Mouse (Mus musculus) limb, embryonic 13.5 days (tissue): Measurements from ENCODE around the gene Fndc7. TPM values are rescaled to one million over a fixed set of nuclear protein-coding genes. Genes with fewer than 3 reads are reported as not detected.

Experiments used
- ATAC-seq: fragments of 200-750 bp; cut with Nextera tagmentation; 2 replicates; pipeline ENCODE4 v1.8.0; 2017; ENCODE audit warnings: low read depth, moderate number of reproducible peaks, moderate TSS enrichment; ENCODE audit not compliant: low FRiP score
- H3K27ac ChIP-seq: fragments of 300-500 bp; sonication (generic); 2 replicates; pipeline ENCODE4 v1.5.1; 2015; ENCODE audit warnings: inconsistent platforms, mild to moderate bottlenecking, moderate library complexity
- H3K27me3 ChIP-seq: fragments of 300-500 bp; sonication (generic); 2 replicates; pipeline ENCODE4 v1.6.1; 2015; ENCODE audit warnings: mild to moderate bottlenecking, inconsistent platforms
- H3K36me3 ChIP-seq: fragments of 300-500 bp; sonication (generic); 2 replicates; pipeline ENCODE4 v1.6.1; 2015; ENCODE audit warnings: inconsistent platforms, mild to moderate bottlenecking, moderate library complexity
- H3K4me1 ChIP-seq: fragments of 300-500 bp; sonication (generic); 2 replicates; pipeline ENCODE4 v1.6.1; 2015; ENCODE audit warnings: inconsistent platforms
- H3K4me2 ChIP-seq: fragments of 300-500 bp; sonication (generic); replicated peaks from 2 replicates; pipeline ENCODE4 v1.6.1; 2015; ENCODE audit warnings: inconsistent platforms, mild to moderate bottlenecking, moderate library complexity
- H3K4me3 ChIP-seq: fragments of 300-500 bp; sonication (generic); 2 replicates; pipeline ENCODE4 v1.5.1; 2015; ENCODE audit warnings: moderate library complexity, mild to moderate bottlenecking, inconsistent platforms
- H3K9ac ChIP-seq: fragments of 300-500 bp; sonication (generic); 2 replicates; pipeline ENCODE4 v1.6.1; 2015; ENCODE audit warnings: mild to moderate bottlenecking, inconsistent platforms
- H3K9me3 ChIP-seq: fragments of 300-500 bp; sonication (generic); 2 replicates; pipeline ENCODE4 v1.6.1; 2016; ENCODE audit warnings: inconsistent platforms
- WGBS: fragments of 180-500 bp; shearing (Covaris S2); methylation state at CpG from one replicate; pipeline ENCODE4 v1.1.7; 2015; 5-methylcytosine and 5-hydroxymethylcytosine counted together
- polyA plus RNA-seq: library from polyadenylated mRNA; unstranded; fragments of >200 nt; fragmentation: Nextera tagmentation; extraction: Ambion mirVana; gene quantifications from 2 replicates; pipeline ENCODE4 v1.2.1, GENCODE M21; 2015

Gene Fndc7
- polyA plus RNA-seq, 1 experiment from 2014 or later, result 0.09 TPM

DNA sequence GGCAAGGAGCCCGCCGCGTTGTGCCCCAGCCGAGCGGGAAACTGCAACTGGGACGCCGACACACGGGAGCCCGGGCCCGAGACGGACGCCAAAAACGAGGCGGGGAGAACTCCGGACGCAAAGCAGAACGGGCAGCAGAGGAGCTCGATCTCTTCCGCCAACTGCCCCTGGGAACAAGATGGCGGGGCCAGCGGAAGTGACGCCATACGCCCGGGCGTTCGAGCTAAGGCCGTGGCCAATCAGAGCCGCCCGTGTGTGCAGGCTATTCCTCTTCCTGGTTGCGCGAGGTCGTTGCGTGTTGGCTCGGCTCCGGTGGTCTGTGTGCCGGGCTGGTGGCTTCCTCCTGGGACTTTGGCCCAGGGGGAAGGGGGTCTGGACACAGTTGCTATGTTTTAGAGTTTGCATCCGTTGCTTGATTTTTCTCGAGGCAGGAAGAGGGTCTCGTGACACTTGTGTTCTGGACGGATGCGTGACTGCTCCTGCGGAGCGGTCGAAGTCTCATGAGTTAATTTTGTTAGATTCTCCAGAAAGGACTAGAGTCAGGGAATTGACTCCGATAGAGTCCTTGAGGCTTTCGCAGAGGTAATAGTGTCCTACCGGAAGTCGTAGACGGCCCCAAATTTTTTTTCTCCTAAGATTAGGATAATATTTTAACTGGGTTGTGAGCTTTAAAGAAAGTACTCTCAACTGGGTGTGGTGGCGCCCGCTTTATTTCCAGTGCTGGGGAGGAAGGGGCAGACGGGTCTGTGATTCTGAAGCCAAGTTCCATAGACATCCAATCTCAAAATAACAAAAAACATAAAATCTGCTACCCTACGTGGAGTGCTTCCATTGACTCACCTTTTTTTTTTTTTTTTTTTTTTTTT, 22.0 kb upstream of the Fndc7 start, which contains the start of gene Prpf38b:
Gene Prpf38b (minus strand): TSS at position 180 of the 866 bp plus-strand sequence.
- Histone ChIP-seq H3K9ac (peak within 1 kb of the TSS; percentile 94), H3K27me3 (no peaks in the 10 kb centered on the region), H3K27ac (peak within 1 kb of the TSS; percentile 95), H3K4me3 (peak within 1 kb of the TSS; percentile 94), H3K36me3 (peaks cover 9% of the 10 kb centered on the region), H3K9me3 (no peaks in the 10 kb centered on the region), H3K4me2 (peak within 1 kb of the TSS; percentile 95), H3K4me1 (peaks cover 19% of the 10 kb centered on the region)
- WGBS, result under 1% methylated on average over 53 of the region's 53 CpGs
- peak; percentile 99 for ATAC-seq

DNA sequence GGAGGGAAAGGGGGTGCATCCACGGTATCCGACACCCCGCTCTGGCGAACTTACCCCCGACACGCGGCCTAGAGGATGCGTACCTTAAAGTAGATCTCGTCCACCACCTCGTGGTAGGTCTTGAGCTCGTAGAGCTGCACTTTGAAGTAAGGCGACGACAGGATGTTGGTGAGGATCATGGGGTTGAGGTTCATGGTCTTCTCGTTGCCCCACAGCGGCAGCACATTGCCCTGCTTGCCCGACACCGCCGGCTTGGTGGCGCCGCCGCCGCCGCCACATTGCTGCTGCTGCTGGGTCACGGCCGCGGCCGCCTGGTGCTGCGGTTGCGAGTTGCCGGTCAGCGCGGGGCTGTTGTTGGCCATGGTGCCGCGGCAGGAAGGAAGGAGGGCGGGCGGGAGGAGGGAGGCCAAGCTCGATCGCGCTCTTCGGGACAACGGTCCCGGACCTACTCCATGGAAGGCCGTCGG, 21.3 kb upstream of the Fndc7 start:
- H3K27ac ChIP-seq, result peak overlapping the region; percentile 95
- peak; percentile 89 for ATAC-seq
- peak overlapping the region; percentile 94 for H3K9ac ChIP-seq
- H3K9me3 ChIP-seq, result no peaks in the 10 kb centered on the region
- H3K4me1 ChIP-seq, result peaks cover 19% of the 10 kb centered on the region
- peak overlapping the region; percentile 94 for H3K4me3 ChIP-seq
- no peaks in the 10 kb centered on the region for H3K27me3 ChIP-seq
- peaks cover 9% of the 10 kb centered on the region for H3K36me3 ChIP-seq
- WGBS, result under 1% methylated on average over 44 of the region's 44 CpGs
- H3K4me2 ChIP-seq, result peak overlapping the region; percentile 95

DNA sequence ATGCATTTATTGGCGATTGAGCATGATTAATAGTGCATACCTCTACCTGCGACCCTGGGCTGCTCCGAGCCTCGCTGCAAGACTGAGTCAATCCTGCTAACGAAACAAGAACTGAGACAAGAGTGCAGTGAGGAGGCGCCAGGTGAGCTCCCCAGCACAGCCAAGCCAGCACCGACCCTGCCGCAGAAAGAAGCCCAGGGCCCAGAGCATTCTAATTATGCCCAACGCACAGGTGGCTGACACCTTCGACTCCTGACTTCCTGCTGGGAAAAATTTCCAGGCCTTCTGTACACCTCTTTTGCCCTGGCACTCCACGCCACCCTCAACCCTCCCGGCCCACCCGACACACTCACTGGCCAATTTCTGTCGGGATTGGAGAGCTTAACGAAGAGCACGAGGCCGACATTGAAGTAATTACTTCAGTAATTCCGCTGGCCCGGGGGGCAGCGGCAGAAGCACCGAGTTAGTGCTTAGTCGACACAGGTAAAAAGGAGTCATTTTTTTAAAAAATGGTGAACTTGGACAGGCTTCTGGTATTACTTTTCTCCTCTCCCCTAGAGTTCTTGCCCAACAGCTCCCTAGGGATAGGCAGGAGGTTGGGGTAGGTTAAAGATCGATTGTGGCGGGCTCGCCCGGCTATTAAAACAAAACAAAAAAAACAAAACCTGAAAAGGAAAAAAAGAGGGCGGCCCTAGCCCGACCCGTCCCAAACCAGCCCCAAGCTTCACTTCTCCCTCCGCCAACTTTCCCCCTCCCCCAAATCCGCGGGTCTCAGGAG, 20.7 kb upstream of the Fndc7 start:
- peak overlapping the region; percentile 95 for H3K4me2 ChIP-seq
- peak overlapping the region; percentile 94 for H3K4me3 ChIP-seq
- no peaks in the 10 kb centered on the region for H3K27me3 ChIP-seq
- peaks cover 13% of the 10 kb centered on the region for H3K36me3 ChIP-seq
- ATAC-seq, result no peak
- no peaks in the 10 kb centered on the region for H3K9me3 ChIP-seq
- H3K27ac ChIP-seq, result peak overlapping the region; percentile 95
- H3K9ac ChIP-seq, result peak overlapping the region; percentile 94
- peaks cover 19% of the 10 kb centered on the region for H3K4me1 ChIP-seq
- WGBS, result under 1% methylated on average over 32 of the region's 32 CpGs

- H3K4me2 ChIP-seq, result no peak overlapping the region
- 81% methylated on average over 6 of the region's 6 CpGs for WGBS
- no peak for ATAC-seq
- peaks cover 60% of the 10 kb centered on the region for H3K36me3 ChIP-seq
- no peaks in the 10 kb centered on the region for H3K4me1 ChIP-seq
- H3K27ac ChIP-seq, result no peak overlapping the region
- H3K9me3 ChIP-seq, result no peaks in the 10 kb centered on the region
- H3K27me3 ChIP-seq, result no peaks in the 10 kb centered on the region
- H3K4me3 ChIP-seq, result no peak overlapping the region
- no peak overlapping the region for H3K9ac ChIP-seq
These were observed 13.1 kb upstream of the Fndc7 start for GRCm38 (mm10) chr3:108902934-108903333.

GRCm38 (mm10) chr3:108902038-108902437, 12.2 kb upstream of the Fndc7 start:
- H3K4me2 ChIP-seq, result no peak overlapping the region
- no peak overlapping the region for H3K27ac ChIP-seq
- H3K27me3 ChIP-seq, result no peaks in the 10 kb centered on the region
- no peaks in the 10 kb centered on the region for H3K9me3 ChIP-seq
- 56% methylated on average over 2 of the region's 2 CpGs for WGBS
- no peak overlapping the region for H3K9ac ChIP-seq
- peaks cover 57% of the 10 kb centered on the region for H3K36me3 ChIP-seq
- H3K4me3 ChIP-seq, result no peak overlapping the region
- no peaks in the 10 kb centered on the region for H3K4me1 ChIP-seq
- ATAC-seq, result no peak

DNA sequence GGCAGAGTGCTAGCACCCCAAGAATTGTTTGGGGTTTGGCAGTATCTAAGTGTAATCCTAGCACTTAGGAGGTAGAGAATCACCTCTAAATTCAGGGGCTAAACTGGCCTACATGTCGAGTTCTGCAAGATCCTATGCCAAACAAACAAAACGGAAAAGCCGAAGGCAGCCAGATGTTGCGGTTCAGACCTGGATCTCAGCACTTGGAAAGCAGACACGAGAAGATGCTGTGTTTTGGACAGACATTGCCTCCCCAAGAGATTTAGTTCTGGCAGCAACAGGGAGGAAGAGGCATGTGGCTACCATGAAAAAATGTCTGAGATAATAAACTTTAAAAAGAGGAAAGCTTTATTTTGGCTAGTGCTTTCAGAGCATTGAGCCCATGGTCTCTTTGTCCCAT, 10.9 kb upstream of the Fndc7 start:
- no peaks in the 10 kb centered on the region for H3K9me3 ChIP-seq
- H3K4me1 ChIP-seq, result no peaks in the 10 kb centered on the region
- WGBS, result 86% methylated on average over 5 of the region's 5 CpGs
- no peak overlapping the region for H3K4me2 ChIP-seq
- no peak for ATAC-seq
- no peak overlapping the region for H3K27ac ChIP-seq
- H3K27me3 ChIP-seq, result no peaks in the 10 kb centered on the region
- no peak overlapping the region for H3K4me3 ChIP-seq
- H3K9ac ChIP-seq, result no peak overlapping the region
- peaks cover 52% of the 10 kb centered on the region for H3K36me3 ChIP-seq

- Histone ChIP-seq H3K9ac (no peak overlapping the region), H3K36me3 (peaks cover 48% of the 10 kb centered on the region), H3K4me1 (no peaks in the 10 kb centered on the region), H3K27ac (no peak overlapping the region), H3K9me3 (no peaks in the 10 kb centered on the region), H3K27me3 (no peaks in the 10 kb centered on the region), H3K4me3 (no peak overlapping the region), H3K4me2 (no peak overlapping the region)
- no peak for ATAC-seq
- 87% methylated on average over 3 of the region's 3 CpGs for WGBS
These were observed 10.3 kb upstream of the Fndc7 start for GRCm38 (mm10) chr3:108900147-108900546.

DNA sequence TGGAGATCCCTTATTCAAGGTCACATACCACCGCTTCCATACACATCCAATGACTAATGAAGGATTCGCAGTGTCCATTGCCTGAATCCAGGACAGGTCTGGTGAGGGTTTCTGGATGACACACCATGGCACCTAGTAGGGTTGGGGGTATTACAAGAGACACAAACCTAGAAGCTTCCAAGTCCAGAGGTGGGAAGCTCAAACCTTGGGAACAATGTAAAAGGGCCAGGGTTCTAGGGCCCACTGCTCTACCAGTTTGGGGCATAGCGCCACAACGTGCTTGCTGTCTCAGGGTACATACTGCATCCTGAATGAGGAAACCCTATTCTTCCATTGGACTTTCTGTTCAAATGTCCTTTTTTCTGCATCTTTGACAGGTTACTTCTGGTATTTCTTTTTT, 8.8 kb upstream of the Fndc7 start:
- H3K36me3 ChIP-seq, result peaks cover 33% of the 10 kb centered on the region
- H3K27ac ChIP-seq, result no peak overlapping the region
- no peak overlapping the region for H3K4me2 ChIP-seq
- ATAC-seq, result no peak
- H3K4me3 ChIP-seq, result no peak overlapping the region
- no peaks in the 10 kb centered on the region for H3K9me3 ChIP-seq
- H3K4me1 ChIP-seq, result no peaks in the 10 kb centered on the region
- H3K27me3 ChIP-seq, result no peaks in the 10 kb centered on the region
- no peak overlapping the region for H3K9ac ChIP-seq
- 92% methylated on average over 4 of the region's 4 CpGs for WGBS

DNA sequence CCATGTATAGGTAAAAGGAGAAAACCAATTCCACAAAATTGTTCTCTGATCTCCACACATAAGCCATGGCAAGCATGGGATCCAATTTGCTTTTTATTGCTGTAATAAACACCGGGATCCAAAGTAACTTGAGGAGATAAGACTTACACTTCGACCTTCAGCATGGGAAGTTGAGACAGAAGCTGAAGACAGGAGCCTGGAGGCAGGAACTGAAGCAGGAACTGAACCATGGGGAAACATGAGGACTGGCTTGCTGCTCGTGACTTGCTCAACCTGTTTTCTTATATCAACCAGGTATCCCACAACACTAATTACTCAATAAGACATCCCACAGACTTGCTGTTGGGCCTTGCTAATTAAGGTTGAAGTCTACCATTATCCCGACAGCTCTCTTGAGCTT, 3.1 kb upstream of the Fndc7 start:
- H3K4me2 ChIP-seq, result no peak overlapping the region
- ATAC-seq, result no peak
- no peaks in the 10 kb centered on the region for H3K4me1 ChIP-seq
- H3K9me3 ChIP-seq, result no peaks in the 10 kb centered on the region
- no peak overlapping the region for H3K27ac ChIP-seq
- no peak overlapping the region for H3K4me3 ChIP-seq
- 41% methylated on average over 4 of the region's 4 CpGs for WGBS
- H3K36me3 ChIP-seq, result no peaks in the 10 kb centered on the region
- no peaks in the 10 kb centered on the region for H3K27me3 ChIP-seq
- H3K9ac ChIP-seq, result no peak overlapping the region

DNA sequence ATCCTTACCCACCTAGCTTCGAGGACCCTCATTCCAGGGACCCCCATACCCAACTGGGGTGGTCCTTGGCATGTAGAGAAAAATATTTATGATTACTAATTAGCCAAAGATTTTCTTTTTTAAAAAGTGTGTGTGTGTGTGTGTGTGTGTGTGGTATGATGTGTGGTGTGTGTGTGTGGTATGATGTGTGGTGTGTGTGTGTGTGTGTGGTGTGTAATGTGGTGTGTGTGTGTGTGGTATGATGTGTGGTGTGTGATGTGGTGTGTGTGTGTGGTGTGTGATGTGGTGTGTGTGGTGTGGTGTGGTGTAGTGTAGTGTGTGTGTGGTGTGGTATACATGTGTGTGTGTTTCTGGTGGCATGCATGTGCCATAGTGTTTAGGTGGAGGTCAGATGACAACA, 2.3 kb upstream of the Fndc7 start:
- H3K4me2 ChIP-seq, result no peak overlapping the region
- no peaks in the 10 kb centered on the region for H3K4me1 ChIP-seq
- no peak overlapping the region for H3K9ac ChIP-seq
- H3K27ac ChIP-seq, result no peak overlapping the region
- no peaks in the 10 kb centered on the region for H3K9me3 ChIP-seq
- no peaks in the 10 kb centered on the region for H3K36me3 ChIP-seq
- no peak for ATAC-seq
- no peak overlapping the region for H3K4me3 ChIP-seq
- no peaks in the 10 kb centered on the region for H3K27me3 ChIP-seq
- 68% methylated on average over 1 of the region's 1 CpGs for WGBS

GRCm38 (mm10) chr3:108887618-108887975, 2.2 kb downstream of the Fndc7 start:
- no peak overlapping the region for H3K4me2 ChIP-seq
- ATAC-seq, result no peak
- H3K27ac ChIP-seq, result no peak overlapping the region
- WGBS, result 90% methylated on average over 3 of the region's 3 CpGs
- H3K4me1 ChIP-seq, result peaks cover 10% of the 10 kb centered on the region
- H3K9ac ChIP-seq, result no peak overlapping the region
- H3K9me3 ChIP-seq, result no peaks in the 10 kb centered on the region
- no peaks in the 10 kb centered on the region for H3K36me3 ChIP-seq
- H3K4me3 ChIP-seq, result no peak overlapping the region
- no peaks in the 10 kb centered on the region for H3K27me3 ChIP-seq

GRCm38 (mm10) chr3:108886934-108887617, 2.7 kb downstream of the Fndc7 start:
- Histone ChIP-seq H3K9ac (no peak overlapping the region), H3K4me2 (no peak overlapping the region), H3K9me3 (no peaks in the 10 kb centered on the region), H3K27ac (no peak overlapping the region), H3K27me3 (no peaks in the 10 kb centered on the region), H3K4me1 (peaks cover 11% of the 10 kb centered on the region), H3K36me3 (no peaks in the 10 kb centered on the region), H3K4me3 (no peak overlapping the region)
- 73% methylated on average over 12 of the region's 12 CpGs for WGBS
- no peak for ATAC-seq
